In genomic region chr19:46037243-46037924, GRCm38 (mm10) we compare ENCODE assay signal across 8 mouse cellular contexts. TPM values are rescaled to one million over a fixed set of nuclear protein-coding genes. Genes with fewer than 3 reads are reported as not detected.
DNase-seq lines count a peak whose midpoint lies in the region; ATAC-seq and TF ChIP-seq lines count a peak whose summit lies in the region.

No protein-coding gene starts in this region.

- no peak for TF ChIP-seq POLR2A in cerebellum, adult 2 months (IDR thresholded peaks at IDR 0.05; ENCODE audit: borderline replicate concordance, insufficient read depth, low read length)

- peak overlapping the region; percentile 82 for H3K9ac ChIP-seq in embryonic facial prominence, embryonic 15.5 days
- H3K9ac ChIP-seq in limb, embryonic 15.5 days: no peak overlapping the region

- H3K27ac ChIP-seq in cerebellum, adult 2 months (ENCODE audit: insufficient read depth, low read length): no peak overlapping the region
- peak overlapping the region; percentile 100 for H3K27ac ChIP-seq in embryonic facial prominence, embryonic 15.5 days (replicated peaks)
- peak overlapping the region; percentile 94 for H3K27ac ChIP-seq in limb, embryonic 15.5 days

- peak overlapping the region; percentile 84 for H3K4me2 ChIP-seq in embryonic facial prominence, embryonic 15.5 days (replicated peaks)
- H3K4me2 ChIP-seq in limb, embryonic 15.5 days: peak overlapping the region; percentile 76

- H3K9me3 ChIP-seq in embryonic facial prominence, embryonic 15.5 days (replicated peaks): no peaks in the 10 kb centered on the region
- H3K9me3 ChIP-seq in limb, embryonic 15.5 days: no peaks in the 10 kb centered on the region

- peaks cover 34% of the 10 kb centered on the region for H3K4me1 ChIP-seq in cerebellum, adult 2 months (ENCODE audit: control insufficient read depth, insufficient read depth, low read length)
- H3K4me1 ChIP-seq in embryonic facial prominence, embryonic 15.5 days: peaks cover 56% of the 10 kb centered on the region
- peaks cover 54% of the 10 kb centered on the region for H3K4me1 ChIP-seq in limb, embryonic 15.5 days

- no peak for ATAC-seq in embryonic facial prominence, embryonic 15.5 days (ENCODE audit: insufficient number of reproducible peaks, low FRiP score, low TSS enrichment, low read depth)
- no peak for ATAC-seq in limb, embryonic 15.5 days (ENCODE audit: insufficient number of reproducible peaks, low FRiP score, low TSS enrichment, low read depth)

- H3K36me3 ChIP-seq in embryonic facial prominence, embryonic 15.5 days: peaks cover 42% of the 10 kb centered on the region
- peaks cover 40% of the 10 kb centered on the region for H3K36me3 ChIP-seq in limb, embryonic 15.5 days

- TF ChIP-seq CTCF in cerebellum, adult 2 months (IDR thresholded peaks at IDR 0.05; ENCODE audit: borderline replicate concordance, insufficient read depth, low read depth, low read length): no peak

- DNase-seq in cerebellum, adult 2 months: no peak
- no peak for DNase-seq in cerebellum, postnatal 10 days
- peak; percentile 37 for DNase-seq in 3T3-L1 (ENCODE audit: low read depth, low spot score)
- DNase-seq in spleen, postnatal 10 days (ENCODE audit: low spot score in 2 of 2): peak; percentile 56 to 60
- no peak for DNase-seq in adrenal gland, postnatal 10 days
- DNase-seq in cerebellum, adult 18-20 months: no peak

- no peaks in the 10 kb centered on the region for H3K27me3 ChIP-seq in cerebellum, adult 2 months (ENCODE audit: control insufficient read depth, insufficient read depth, low read length)
- H3K27me3 ChIP-seq in embryonic facial prominence, embryonic 15.5 days: no peaks in the 10 kb centered on the region
- H3K27me3 ChIP-seq in limb, embryonic 15.5 days: no peaks in the 10 kb centered on the region

- WGBS in cerebellum, adult 2 months: 17% methylated on average over 6 of the region's 6 CpGs
- WGBS in embryonic facial prominence, embryonic 15.5 days: 22% methylated on average over 6 of the region's 6 CpGs
- 30% methylated on average over 6 of the region's 6 CpGs for WGBS in limb, embryonic 15.5 days

- H3K4me3 ChIP-seq in cerebellum, adult 2 months (replicated peaks; ENCODE audit: insufficient read depth, low read depth, low read length): peak overlapping the region; percentile 60
- H3K4me3 ChIP-seq in embryonic facial prominence, embryonic 15.5 days (replicated peaks): peak overlapping the region; percentile 66
- peak overlapping the region; percentile 70 for H3K4me3 ChIP-seq in limb, embryonic 15.5 days

RNA-seq across cellular contexts. Expression of gene Pprc1, which starts 7.3 kb away (rescaled TPM):
- 16.9 and 18.1 TPM in 2 replicates for polyA plus RNA-seq in cerebellum, adult 2 months (2012; rRNA removed)
- polyA plus RNA-seq in embryonic facial prominence, embryonic 15.5 days (2015; fragmentation: Nextera tagmentation; extraction: Ambion mirVana): 37.0 and 38.3 TPM in 2 replicates
- 36.8 and 37.0 TPM in 2 replicates for polyA plus RNA-seq in limb, embryonic 15.5 days (2015; fragmentation: Nextera tagmentation; extraction: Ambion mirVana)
- total RNA-seq in adrenal gland, postnatal 10 days (2021): 10 to 100 TPM; 23.5 to 36.5 TPM

RNA-seq across cellular contexts. Expression of gene Ldb1, which starts 7.6 kb away (rescaled TPM):
- 159 and 169 TPM in 2 replicates for polyA plus RNA-seq in cerebellum, adult 2 months (2012; rRNA removed)
- polyA plus RNA-seq in embryonic facial prominence, embryonic 15.5 days (2015; fragmentation: Nextera tagmentation; extraction: Ambion mirVana): 114 and 120 TPM in 2 replicates
- polyA plus RNA-seq in limb, embryonic 15.5 days (2015; fragmentation: Nextera tagmentation; extraction: Ambion mirVana): 87.0 and 103 TPM in 2 replicates
- 10 to 100 TPM; 75.3 to 92.1 TPM for total RNA-seq in adrenal gland, postnatal 10 days (2021)

RNA-seq across cellular contexts. Expression of gene Hps6, which starts 34.1 kb away (rescaled TPM):
- 7.2 and 8.4 TPM in 2 replicates for polyA plus RNA-seq in cerebellum, adult 2 months (2012; rRNA removed)
- 8.7 and 10.1 TPM in 2 replicates for polyA plus RNA-seq in embryonic facial prominence, embryonic 15.5 days (2015; fragmentation: Nextera tagmentation; extraction: Ambion mirVana)
- polyA plus RNA-seq in limb, embryonic 15.5 days (2015; fragmentation: Nextera tagmentation; extraction: Ambion mirVana): 8.8 and 9.2 TPM in 2 replicates
- total RNA-seq in adrenal gland, postnatal 10 days (2021): 10 to 100 TPM in 1 of 2 experiments, 1 to 10 TPM in 1; 9.9 to 12.0 TPM

RNA-seq across cellular contexts. Expression of gene Nolc1, which starts 38.3 kb away (rescaled TPM):
- polyA plus RNA-seq in cerebellum, adult 2 months (2012; rRNA removed): 38.8 and 38.9 TPM in 2 replicates
- polyA plus RNA-seq in embryonic facial prominence, embryonic 15.5 days (2015; fragmentation: Nextera tagmentation; extraction: Ambion mirVana): 74.1 and 76.9 TPM in 2 replicates
- 70.4 and 79.6 TPM in 2 replicates for polyA plus RNA-seq in limb, embryonic 15.5 days (2015; fragmentation: Nextera tagmentation; extraction: Ambion mirVana)
- 10 to 100 TPM; 38.8 to 45.0 TPM for total RNA-seq in adrenal gland, postnatal 10 days (2021)

RNA-seq across cellular contexts. Expression of gene Armh3, which starts 39.1 kb away (rescaled TPM):
- 17.7 and 18.2 TPM in 2 replicates for polyA plus RNA-seq in cerebellum, adult 2 months (2012; rRNA removed)
- 16.6 and 20.5 TPM in 2 replicates for polyA plus RNA-seq in embryonic facial prominence, embryonic 15.5 days (2015; fragmentation: Nextera tagmentation; extraction: Ambion mirVana)
- 16.3 and 17.3 TPM in 2 replicates for polyA plus RNA-seq in limb, embryonic 15.5 days (2015; fragmentation: Nextera tagmentation; extraction: Ambion mirVana)
- total RNA-seq in adrenal gland, postnatal 10 days (2021): 10 to 100 TPM; 14.6 to 19.2 TPM

Comparison
In these comparisons a context has a peak if more than half of its experiments do, and no peak if none do; other contexts are left out.
1. DNase-seq: peak in 3T3-L1 (single experiment) and spleen, postnatal 10 days (2 of 2); none in cerebellum, adult 2 months (0 of 2), cerebellum, postnatal 10 days (0 of 2), adrenal gland, postnatal 10 days (single experiment) and cerebellum, adult 18-20 months (0 of 2).
2. Peak in every context shown above with its lines, with median percentiles within 50 percentile points of each other: H3K4me3 ChIP-seq.